19 mouse cellular contexts compared by ENCODE assay signal in the genomic region with DNA sequence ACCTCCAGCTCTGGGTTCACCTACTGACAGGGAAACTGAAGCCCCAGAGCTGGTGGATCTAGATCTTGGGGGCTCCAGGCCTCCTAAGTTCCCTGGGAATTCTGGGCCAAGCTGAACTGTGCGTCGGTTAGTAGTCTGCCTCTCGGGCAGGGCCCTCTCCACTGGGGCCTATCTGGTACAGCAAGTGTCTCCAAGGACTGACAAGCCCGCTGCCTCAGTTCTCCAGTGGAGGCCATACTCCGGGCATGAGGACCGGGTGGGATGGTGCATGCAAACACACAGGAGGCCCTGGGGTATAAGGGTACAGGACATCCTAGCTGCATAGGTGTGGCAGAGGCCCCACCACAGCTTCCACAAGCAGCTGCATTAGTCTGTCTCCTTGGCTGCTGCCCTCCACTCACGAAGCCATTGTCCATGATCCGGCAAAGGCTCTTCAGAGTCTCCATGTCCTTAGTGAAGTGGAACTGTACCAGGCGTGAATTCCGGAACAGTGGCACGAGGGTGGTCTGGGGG. TPM values are rescaled to one million over a fixed set of nuclear protein-coding genes. Genes with fewer than 3 reads are reported as not detected.
DNase-seq lines count a peak whose midpoint lies in the region; ATAC-seq and TF ChIP-seq lines count a peak whose summit lies in the region.
"Had no signal": no experiment of that assay in that cellular context is flagged by ENCODE, and none has a peak within 500 bp of the region (broad histone marks: within the 10 kb centered on the region; RNA-seq: fewer than 3 reads in every experiment).

No protein-coding gene starts in this region.

- no peak for ATAC-seq in heart, embryonic 14.5 days (ENCODE audit: insufficient number of reproducible peaks, insufficient read depth, low FRiP score, low read depth)

- peak overlapping the region in 1 of 2 experiments; percentile 100; a peak in 1 of 4 replicates for H3K27ac ChIP-seq in heart, embryonic 14.5 days (replicated peaks in 1 of 2; ENCODE audit: control insufficient read depth in 1 of 2, insufficient read depth in 1 of 2, low read depth in 2 of 2, low read length in 2 of 2)
- peak overlapping the region; percentile 99; the same call in 1 of the 2 replicates for H3K27ac ChIP-seq in layer of hippocampus, adult 2 months
- H3K27ac ChIP-seq: forebrain, embryonic 12.5 days; liver, embryonic 14.5 days had no signal

- DNase-seq in cerebellum, adult 8-10 months = peak; percentile 25
- no peak for DNase-seq in cerebellum, postnatal 14 days
- DNase-seq in heart, postnatal 4 days = no peak
- no peak for DNase-seq in layer of hippocampus, adult 2 months (ENCODE audit: low spot score in 2 of 2)
- no peak for DNase-seq in layer of hippocampus, postnatal 14 days (ENCODE audit: low spot score in 2 of 2)
- no peak for DNase-seq in frontal cortex, postnatal 36 days (ENCODE audit: low spot score in 2 of 2)
- DNase-seq: cerebellum, postnatal 36 days; gastrocnemius, postnatal 25 days; kidney, adult 9 months; kidney, postnatal 36 days; midbrain, embryonic 14.5 days; thymus, adult 2 months had no signal

- no peak for TF ChIP-seq CTCF in layer of hippocampus, adult 2 months (conservative IDR thresholded peaks at IDR 0.05)
- TF ChIP-seq CTCF in E14TG2a.4 (conservative IDR thresholded peaks at IDR 0.05; ENCODE audit: low read length) = no peak

- peak overlapping the region; percentile 97; the same call in 1 of the 2 replicates for H3K9ac ChIP-seq in heart, embryonic 14.5 days (ENCODE audit: low read length)
- H3K9ac ChIP-seq: forebrain, embryonic 12.5 days; limb, embryonic 12.5 days; liver, embryonic 14.5 days; lung, embryonic 15.5 days; neural tube, embryonic 15.5 days had no signal

- no peak overlapping the region; the same call in 1 of the 2 replicates for H3K4me2 ChIP-seq in heart, embryonic 14.5 days (ENCODE audit: low read length)
- H3K4me2 ChIP-seq: forebrain, embryonic 12.5 days; limb, embryonic 12.5 days; lung, embryonic 15.5 days; neural tube, embryonic 15.5 days had no signal

- no peak overlapping the region for H3K4me3 ChIP-seq in heart, embryonic 14.5 days (ENCODE audit: control insufficient read depth in 1 of 2, insufficient read depth in 1 of 2, low read depth in 1 of 2, low read length in 2 of 2)
- no peak overlapping the region for H3K4me3 ChIP-seq in layer of hippocampus, adult 2 months
- peak overlapping the region; percentile 45; the same call in 1 of the 2 replicates for H3K4me3 ChIP-seq in E14TG2a.4 (replicated peaks; ENCODE audit: low read length)
- H3K4me3 ChIP-seq: forebrain, embryonic 12.5 days; limb, embryonic 12.5 days; lung, embryonic 15.5 days; neural tube, embryonic 15.5 days had no signal

- no peaks in the 10 kb centered on the region for H3K27me3 ChIP-seq in heart, embryonic 14.5 days (ENCODE audit: control insufficient read depth, insufficient read depth, low read length)
- H3K27me3 ChIP-seq in E14TG2a.4 (ENCODE audit: insufficient read depth, low read length) = no peaks in the 10 kb centered on the region
- H3K27me3 ChIP-seq: forebrain, embryonic 12.5 days; limb, embryonic 12.5 days; lung, embryonic 15.5 days; neural tube, embryonic 15.5 days had no signal

- WGBS in heart, embryonic 14.5 days = 87% methylated on average over 11 of the region's 11 CpGs

- H3K36me3 ChIP-seq in heart, embryonic 14.5 days (ENCODE audit: control insufficient read depth, insufficient read depth, low read length) = peaks cover 62% of the 10 kb centered on the region
- peaks cover 62% of the 10 kb centered on the region for H3K36me3 ChIP-seq in E14TG2a.4 (ENCODE audit: insufficient read depth, low read length)

- H3K9me3 ChIP-seq in heart, embryonic 14.5 days (ENCODE audit: control insufficient read depth, low read length) = no peaks in the 10 kb centered on the region
- H3K9me3 ChIP-seq in E14TG2a.4 (ENCODE audit: low read length) = no peaks in the 10 kb centered on the region
- H3K9me3 ChIP-seq: forebrain, embryonic 12.5 days; limb, embryonic 12.5 days; lung, embryonic 15.5 days; neural tube, embryonic 15.5 days had no signal

- peaks cover 38 to 46% of the 10 kb centered on the region in 2 experiments for H3K4me1 ChIP-seq in heart, embryonic 14.5 days (ENCODE audit: control insufficient read depth in 2 of 2, insufficient read depth in 2 of 2, low read length in 2 of 2)
- H3K4me1 ChIP-seq in E14TG2a.4 (replicated peaks; ENCODE audit: low read depth, low read length) = peaks cover 90% of the 10 kb centered on the region

RNA-seq across cellular contexts. Expression of gene Ptov1, which starts 5.5 kb away (rescaled TPM):
- polyA plus RNA-seq in heart, embryonic 14.5 days (2014; fragmentation: Nextera tagmentation; extraction: Ambion mirVana) = 279 and 310 TPM in 2 replicates
- total RNA-seq in heart, postnatal 4 days (2021) = 100 to 1,000 TPM; 237 to 248 TPM
- 100 to 1,000 TPM; 321 to 335 TPM for total RNA-seq in layer of hippocampus, adult 2 months (2021)
- 100 to 1,000 TPM; 272 to 295 TPM for total RNA-seq in layer of hippocampus, postnatal 14 days (2021)

RNA-seq across cellular contexts. Expression of gene Pnkp, which starts 7.1 kb away (rescaled TPM):
- 19.4 and 22.7 TPM in 2 replicates for polyA plus RNA-seq in heart, embryonic 14.5 days (2014; fragmentation: Nextera tagmentation; extraction: Ambion mirVana)
- 10 to 100 TPM; 19.6 to 19.9 TPM for total RNA-seq in heart, postnatal 4 days (2021)
- total RNA-seq in layer of hippocampus, adult 2 months (2021) = 10 to 100 TPM; 33.1 to 36.3 TPM
- total RNA-seq in layer of hippocampus, postnatal 14 days (2021) = 10 to 100 TPM; 32.3 to 33.3 TPM

RNA-seq across cellular contexts. Expression of gene Tbc1d17, which starts 15.2 kb away (rescaled TPM):
- polyA plus RNA-seq in heart, embryonic 14.5 days (2014; fragmentation: Nextera tagmentation; extraction: Ambion mirVana) = 44.5 and 53.5 TPM in 2 replicates
- total RNA-seq in heart, postnatal 4 days (2021) = 10 to 100 TPM; 33.0 to 38.0 TPM
- total RNA-seq in layer of hippocampus, adult 2 months (2021) = 10 to 100 TPM; 69.0 to 81.3 TPM
- total RNA-seq in layer of hippocampus, postnatal 14 days (2021) = 10 to 100 TPM; 46.2 to 54.2 TPM

RNA-seq across cellular contexts. Expression of gene Akt1s1, which starts 15.2 kb away (rescaled TPM):
- polyA plus RNA-seq in heart, embryonic 14.5 days (2014; fragmentation: Nextera tagmentation; extraction: Ambion mirVana) = 33.4 and 61.6 TPM in 2 replicates
- 10 to 100 TPM; 70.6 to 82.6 TPM for total RNA-seq in heart, postnatal 4 days (2021)
- total RNA-seq in layer of hippocampus, adult 2 months (2021) = 10 to 100 TPM; 76.7 to 84.3 TPM
- 10 to 100 TPM; 81.6 to 89.7 TPM for total RNA-seq in layer of hippocampus, postnatal 14 days (2021)

RNA-seq across cellular contexts. Expression of gene Med25, which starts 28.5 kb away (rescaled TPM):
- 52.6 and 59.5 TPM in 2 replicates for polyA plus RNA-seq in heart, embryonic 14.5 days (2014; fragmentation: Nextera tagmentation; extraction: Ambion mirVana)
- total RNA-seq in heart, postnatal 4 days (2021) = 10 to 100 TPM; 74.6 to 76.3 TPM
- total RNA-seq in layer of hippocampus, adult 2 months (2021) = 100 to 1,000 TPM; 103 to 107 TPM
- total RNA-seq in layer of hippocampus, postnatal 14 days (2021) = 100 to 1,000 TPM; 106 to 111 TPM
